Mouse (Mus musculus) ES-E14 (cell line): Measurements from ENCODE around the gene Prss57.

Experiments
- CHD2 ChIP-seq: IDR thresholded peaks from 2 replicates; pipeline ENCODE4 v1.6.1; 2014; ENCODE audit warnings: mild to moderate bottlenecking, low read depth, low read length, inconsistent platforms
- MAFK ChIP-seq: IDR thresholded peaks from 2 replicates; pipeline ENCODE4 v1.6.1; 2014; ENCODE audit warnings: mild to moderate bottlenecking, low read depth, low read length, inconsistent platforms; ENCODE audit not compliant: insufficient read depth
- ZNF384 ChIP-seq: IDR thresholded peaks from 2 replicates; pipeline ENCODE4 v1.6.1; 2012; ENCODE audit warnings: low read depth, low read length, inconsistent platforms

GRCm38 (mm10) chr10:79780664-79781015, 10.1 kb downstream of the Prss57 start:
- TF ChIP-seq CHD2: no peak
- no peak for TF ChIP-seq ZNF384
- no peak for TF ChIP-seq MAFK
